Mouse (Mus musculus) neutrophil, adult 65 days (primary cell): ENCODE measurements around the gene Has3. TPM values are rescaled to one million over a fixed set of nuclear protein-coding genes. Genes with fewer than 3 reads are reported as not detected.

ENCODE experiments used
- total RNA-seq: library from RNA; stranded (reverse); gene quantifications from 2 replicates; pipeline ENCODE4 v1.2.4, GENCODE M21; 2023

Gene Has3
- 0.07 and 0.28 TPM in 2 replicates for total RNA-seq

DNA sequence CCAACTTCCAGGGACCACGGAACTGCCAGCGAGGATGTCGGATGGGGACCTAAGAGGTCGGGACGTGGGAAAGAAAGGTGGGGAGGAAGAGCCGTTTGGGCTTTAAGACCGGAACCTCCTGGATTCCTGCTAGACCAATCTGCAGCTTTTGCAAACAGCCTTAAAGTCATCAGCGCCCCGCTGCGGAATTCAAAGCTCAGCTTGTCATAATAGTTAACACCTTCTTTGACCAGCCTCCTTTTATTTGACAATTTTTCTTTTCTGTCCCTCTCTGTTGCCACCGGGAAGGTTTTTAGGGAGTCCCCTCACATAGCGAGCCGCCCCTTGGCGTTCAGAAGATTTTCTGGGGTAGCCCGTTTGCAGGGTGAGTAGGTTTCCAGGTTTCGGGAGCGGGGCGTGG is at the start of gene Has3:
Has3 (plus strand) TSS at position 192 of the 400 bp plus-strand sequence.

DNA sequence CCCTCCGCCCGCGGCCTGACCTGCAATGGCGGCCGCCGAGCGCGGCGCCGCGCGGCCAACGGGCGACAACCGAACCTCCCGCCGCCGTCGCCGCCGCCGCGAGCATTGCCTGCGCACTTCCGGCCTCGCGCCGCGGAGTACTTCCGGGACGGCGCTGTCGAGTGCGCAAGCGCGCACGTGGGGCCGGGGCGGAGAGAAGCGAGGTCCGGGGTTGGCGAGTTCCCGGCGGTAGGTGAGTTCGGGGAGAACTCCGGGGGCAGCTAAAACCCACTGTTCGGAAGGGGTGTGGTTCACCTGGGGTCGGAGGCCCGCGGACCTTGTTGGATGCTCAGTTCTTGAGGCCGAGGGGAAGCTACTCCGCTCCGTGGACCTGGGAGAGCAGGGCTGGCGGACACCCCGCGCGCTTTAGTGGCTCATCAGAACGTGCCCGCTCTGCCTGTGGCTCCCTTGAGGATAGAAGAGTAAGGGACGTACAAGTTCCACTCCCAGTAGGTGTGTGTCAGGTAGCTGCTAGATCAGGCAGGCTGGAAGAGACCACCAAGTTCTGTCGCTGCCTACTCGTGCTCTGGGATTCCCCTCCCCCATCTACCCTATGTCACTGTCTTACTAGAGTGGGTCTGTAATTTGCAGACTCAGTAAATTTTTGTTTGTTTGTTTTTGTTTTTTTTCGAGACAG is 23.6 kb downstream of the Has3 start, which contains the start of gene Utp4:
Utp4 (plus strand) TSS at position 156 of the 676 bp plus-strand sequence.

Other genes with a start within 250 kb of the Has3 start
- 5.2 and 9.0 TPM in 2 replicates for gene Tango6, start 187.2 kb upstream of the Has3 start, total RNA-seq
- 10.3 and 13.7 TPM in 2 replicates for gene Utp4, start 23.4 kb downstream of the Has3 start, total RNA-seq
- 23.7 and 26.7 TPM in 2 replicates for gene Sntb2, start 65.5 kb downstream of the Has3 start, total RNA-seq
- gene Vps4a, start 161.0 kb downstream of the Has3 start, total RNA-seq: 25.9 and 27.6 TPM in 2 replicates
- 2.4 and 3.7 TPM in 2 replicates for gene Pdf, start 178.4 kb downstream of the Has3 start, total RNA-seq
- 14.4 and 21.1 TPM in 2 replicates for gene Cog8, start 186.4 kb downstream of the Has3 start, total RNA-seq
- gene Nip7, start 186.6 kb downstream of the Has3 start, total RNA-seq: 19.1 and 24.6 TPM in 2 replicates
- not detected in 2 replicates for gene Tmed6, start 195.4 kb downstream of the Has3 start, total RNA-seq
- 11.5 and 12.7 TPM in 2 replicates for gene Terf2, start 226.3 kb downstream of the Has3 start, total RNA-seq